ENCODE assay signal across 14 mouse cellular contexts in genomic region chr4:155301965-155302364, GRCm38 (mm10). TPM values are rescaled to one million over a fixed set of nuclear protein-coding genes. Genes with fewer than 3 reads are reported as not detected.
A peak's percentile ranks its signal among the peaks of the same experiment; 100 is the strongest.
DNase-seq lines count a peak whose midpoint lies in the region; ATAC-seq and TF ChIP-seq lines count a peak whose summit lies in the region.
"Had no signal": no experiment of that assay in that cellular context is flagged by ENCODE, and none has a peak within 500 bp of the region (broad histone marks: within the 10 kb centered on the region; RNA-seq: fewer than 3 reads in every experiment).

No protein-coding gene starts in this region.

- H3K4me1 ChIP-seq in cerebellum, adult 2 months (ENCODE audit: control insufficient read depth, insufficient read depth, low read length): peaks cover 73% of the 10 kb centered on the region
- H3K4me1 ChIP-seq in hindbrain, embryonic 10.5 days (replicated peaks): peaks cover 42% of the 10 kb centered on the region
- H3K4me1 ChIP-seq in hindbrain, embryonic 11.5 days (replicated peaks; ENCODE audit: control insufficient read depth, insufficient read depth, low read length): no peaks in the 10 kb centered on the region; the same call in 1 of the 2 replicates
- no peaks in the 10 kb centered on the region; the same call in 1 of the 2 replicates for H3K4me1 ChIP-seq in testis, adult 2 months (ENCODE audit: control insufficient read depth, insufficient read depth, low read length)

- no peak for TF ChIP-seq POLR2A in cerebellum, adult 2 months (IDR thresholded peaks at IDR 0.05; ENCODE audit: borderline replicate concordance, insufficient read depth, low read length)
- no peak for TF ChIP-seq POLR2A in testis, adult 2 months (IDR thresholded peaks at IDR 0.05; ENCODE audit: control insufficient read depth, low read depth, low read length)

- peak overlapping the region; percentile 66 for H3K27ac ChIP-seq in cerebellum, adult 2 months (ENCODE audit: insufficient read depth, low read length)
- H3K27ac ChIP-seq in hindbrain, embryonic 10.5 days: 0 out of 2 replicates have a peak overlapping the region, but pooled peaks have one; percentile 23
- no peak overlapping the region for H3K27ac ChIP-seq in hindbrain, embryonic 11.5 days (ENCODE audit: low read depth, low read length)
- no peak overlapping the region for H3K27ac ChIP-seq in testis, adult 2 months (ENCODE audit: control insufficient read depth, insufficient read depth, low read depth, low read length)

- no peak for TF ChIP-seq CTCF in cerebellum, adult 2 months (IDR thresholded peaks at IDR 0.05; ENCODE audit: borderline replicate concordance, insufficient read depth, low read depth, low read length)
- TF ChIP-seq CTCF in testis, adult 2 months (IDR thresholded peaks at IDR 0.05; ENCODE audit: control insufficient read depth, insufficient read depth, insufficient replicate concordance, low read depth, low read length): no peak

- no peak overlapping the region for H3K9ac ChIP-seq in hindbrain, embryonic 11.5 days (ENCODE audit: low read depth, low read length)

- H3K4me3 ChIP-seq in cerebellum, adult 2 months (replicated peaks; ENCODE audit: insufficient read depth, low read depth, low read length): no peak overlapping the region
- no peak overlapping the region for H3K4me3 ChIP-seq in hindbrain, embryonic 10.5 days
- no peak overlapping the region for H3K4me3 ChIP-seq in hindbrain, embryonic 11.5 days (ENCODE audit: low read depth, low read length)
- H3K4me3 ChIP-seq in testis, adult 2 months (ENCODE audit: control insufficient read depth, low read depth, low read length): peak overlapping the region; percentile 33

- no peaks in the 10 kb centered on the region for H3K9me3 ChIP-seq in hindbrain, embryonic 10.5 days
- H3K9me3 ChIP-seq in hindbrain, embryonic 11.5 days (ENCODE audit: control insufficient read depth, low read length): no peaks in the 10 kb centered on the region

- no peaks in the 10 kb centered on the region for H3K36me3 ChIP-seq in hindbrain, embryonic 10.5 days
- H3K36me3 ChIP-seq in hindbrain, embryonic 11.5 days (ENCODE audit: control insufficient read depth, insufficient read depth, low read length): no peaks in the 10 kb centered on the region
- no peaks in the 10 kb centered on the region for H3K36me3 ChIP-seq in testis, adult 2 months (ENCODE audit: control insufficient read depth, insufficient read depth, low read length)

- ATAC-seq in hindbrain, embryonic 11.5 days (ENCODE audit: low FRiP score): no peak
- no peak for ATAC-seq in megakaryocyte-erythroid progenitor cell, adult 5-6 weeks (replicated peaks; ENCODE audit: low FRiP score, low TSS enrichment, poor library complexity, severe bottlenecking)

- H3K4me2 ChIP-seq in hindbrain, embryonic 11.5 days (replicated peaks; ENCODE audit: low read depth, low read length): no peak overlapping the region

- H3K27me3 ChIP-seq in cerebellum, adult 2 months (ENCODE audit: control insufficient read depth, insufficient read depth, low read length): no peaks in the 10 kb centered on the region
- H3K27me3 ChIP-seq in hindbrain, embryonic 10.5 days (ENCODE audit: insufficient read depth, poor library complexity, severe bottlenecking): no peaks in the 10 kb centered on the region
- H3K27me3 ChIP-seq in hindbrain, embryonic 11.5 days (ENCODE audit: control insufficient read depth, insufficient read depth, low read length): no peaks in the 10 kb centered on the region
- no peaks in the 10 kb centered on the region for H3K27me3 ChIP-seq in testis, adult 2 months (ENCODE audit: control insufficient read depth, insufficient read depth, low read length)

- WGBS in cerebellum, adult 2 months: 2% methylated on average over 4 of the region's 4 CpGs
- 69% methylated on average over 4 of the region's 4 CpGs for WGBS in hindbrain, embryonic 10.5 days
- WGBS in hindbrain, embryonic 11.5 days: 72% methylated on average over 4 of the region's 4 CpGs

- peak; percentile 62 to 66 for DNase-seq in cerebellum, adult 2 months
- DNase-seq in cerebellum, postnatal 10 days: no peak
- DNase-seq in hindbrain, embryonic 10.5 days (ENCODE audit: low spot score): no peak
- no peak for DNase-seq in hindbrain, embryonic 11.5 days (ENCODE audit: low spot score)
- no peak for DNase-seq in testis, postnatal 14 days (ENCODE audit: low spot score)
- no peak for DNase-seq in thymus, postnatal 0 days (ENCODE audit: low spot score)
- DNase-seq: adrenal gland, postnatal 25 days; kidney, postnatal 10 days; layer of hippocampus, adult 9-11 months; right cerebral cortex, adult 18-20 months; spleen, adult 18-20 months had no signal

RNA-seq across cellular contexts. Expression of gene Faap20, which starts 52.4 kb away (rescaled TPM):
- 94.5 and 109 TPM in 2 replicates for polyA plus RNA-seq in cerebellum, adult 2 months (2012; rRNA removed)
- polyA plus RNA-seq in hindbrain, embryonic 10.5 days (2016; fragmentation: Nextera tagmentation; extraction: Ambion mirVana): 115 and 118 TPM in 2 replicates
- 99.0 and 99.3 TPM in 2 replicates for polyA plus RNA-seq in hindbrain, embryonic 11.5 days (2014; fragmentation: Nextera tagmentation; extraction: Ambion mirVana)
- polyA plus RNA-seq in testis, adult 2 months (2012; rRNA removed): 12.4 and 12.7 TPM in 2 replicates
- polyA plus RNA-seq in thymus, postnatal 0 days (2015; fragmentation: Nextera tagmentation; extraction: Ambion mirVana): 67.9 and 71.3 TPM in 2 replicates
- 25.6 and 41.4 TPM in 2 replicates for total RNA-seq in megakaryocyte-erythroid progenitor cell, adult 5-6 weeks (2014; fragmentation: Nextera tagmentation)
- 16.8 and 17.0 TPM in 2 replicates for total RNA-seq in megakaryocyte-erythroid progenitor cell, adult 5-6 weeks (2017)

RNA-seq across cellular contexts. Expression of gene Prkcz, which starts 59.2 kb away (rescaled TPM):
- polyA plus RNA-seq in cerebellum, adult 2 months (2012; rRNA removed): 245 and 253 TPM in 2 replicates
- 14.9 and 19.3 TPM in 2 replicates for polyA plus RNA-seq in hindbrain, embryonic 10.5 days (2016; fragmentation: Nextera tagmentation; extraction: Ambion mirVana)
- 18.3 and 19.6 TPM in 2 replicates for polyA plus RNA-seq in hindbrain, embryonic 11.5 days (2014; fragmentation: Nextera tagmentation; extraction: Ambion mirVana)
- polyA plus RNA-seq in testis, adult 2 months (2012; rRNA removed): 16.5 and 21.1 TPM in 2 replicates
- polyA plus RNA-seq in thymus, postnatal 0 days (2015; fragmentation: Nextera tagmentation; extraction: Ambion mirVana): 7.3 and 9.9 TPM in 2 replicates
- not detected in 2 replicates for total RNA-seq in megakaryocyte-erythroid progenitor cell, adult 5-6 weeks (2014; fragmentation: Nextera tagmentation)
- not detected in 2 replicates for total RNA-seq in megakaryocyte-erythroid progenitor cell, adult 5-6 weeks (2017)
- total RNA-seq: granulocyte monocyte progenitor cell, adult 5-6 weeks had no signal

Comparison
In these comparisons a context has a peak if more than half of its experiments do, and no peak if none do; other contexts are left out.
1. DNase-seq: peak in cerebellum, adult 2 months (2 of 2); none in cerebellum, postnatal 10 days (0 of 2), hindbrain, embryonic 10.5 days (single experiment), hindbrain, embryonic 11.5 days (single experiment), testis, postnatal 14 days (single experiment) and thymus, postnatal 0 days (single experiment).
2. H3K27ac ChIP-seq: peak in cerebellum, adult 2 months (single experiment) and hindbrain, embryonic 10.5 days (single experiment); none in hindbrain, embryonic 11.5 days (single experiment) and testis, adult 2 months (single experiment).
3. RNA of gene Prkcz, which starts 59.2 kb away (polyA plus RNA-seq): 245 to 253 TPM in cerebellum, adult 2 months; 18.3 to 19.6 TPM in hindbrain, embryonic 11.5 days, 14.9 to 19.3 TPM in hindbrain, embryonic 10.5 days, 16.5 to 21.1 TPM in testis, adult 2 months and 7.3 to 9.9 TPM in thymus, postnatal 0 days; every median in the first group is over 10 times any median in the second.